Mouse (Mus musculus): ENCODE measurements at regions not wholly inside any gene's neighbourhood (a gene's known extent, or its start where the extent isn't known, plus 50 kb on each side); places are given as distances from the start of the nearest gene placed in this dataset.

DNA sequence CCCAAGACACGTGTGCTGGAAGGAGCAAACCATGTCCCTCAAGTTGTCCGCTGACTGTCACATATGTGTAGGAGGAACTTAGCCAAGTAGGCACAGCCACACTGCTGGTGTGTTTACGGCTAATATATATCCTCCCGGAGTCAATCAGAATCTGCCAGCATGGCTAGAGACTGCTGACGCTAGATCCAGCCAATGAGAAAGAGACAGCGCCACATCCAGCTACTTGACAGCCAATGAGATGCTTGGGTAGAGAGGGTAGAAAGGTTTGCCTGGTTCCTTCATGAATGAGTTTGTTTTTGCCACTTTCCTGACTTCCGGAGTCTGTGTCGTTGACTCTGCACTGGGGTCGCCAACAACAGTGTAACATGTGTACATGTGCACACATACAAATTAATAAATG is 387.0 kb downstream of the Adam3 start:
- no peaks in the 10 kb centered on the region for H3K9me3 ChIP-seq (ENCODE audit: low read length)
- peaks cover 13% of the 10 kb centered on the region for H3K4me1 ChIP-seq (replicated peaks; ENCODE audit: low read depth, low read length)
- no peaks in the 10 kb centered on the region for H3K36me3 ChIP-seq (ENCODE audit: insufficient read depth, low read length)
- H3K27me3 ChIP-seq (ENCODE audit: insufficient read depth, low read length): no peaks in the 10 kb centered on the region; the same call in 1 of the 2 replicates
- H3K4me3 ChIP-seq (replicated peaks; ENCODE audit: low read length): no peak overlapping the region
- TF ChIP-seq NANOG (IDR thresholded peaks at IDR 0.05; ENCODE audit: borderline replicate concordance, low read length) (no peak), POU5F1 (IDR thresholded peaks at IDR 0.05; ENCODE audit: borderline replicate concordance, low read length) (no peak), CTCF (conservative IDR thresholded peaks at IDR 0.05; ENCODE audit: low read length) (no peak)

DNA sequence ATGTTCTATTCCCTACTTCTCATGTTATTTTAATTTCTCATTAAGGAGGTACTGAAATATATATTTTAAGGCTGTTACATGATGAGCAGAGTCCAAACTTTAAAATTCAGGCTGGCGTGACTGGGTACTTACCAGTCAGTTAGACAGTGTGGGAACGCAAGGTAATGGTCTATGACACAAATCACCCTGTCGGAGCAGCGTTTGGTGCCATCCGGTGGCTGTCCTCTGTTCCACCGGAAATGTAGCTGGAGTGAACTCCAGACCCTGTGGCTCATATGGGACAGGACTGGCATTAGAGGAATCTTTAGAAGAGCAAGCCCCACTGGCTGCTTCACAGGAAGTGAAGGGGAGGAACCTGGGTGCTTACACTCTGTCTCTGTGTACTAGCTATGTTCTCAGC is 388.0 kb downstream of the Adam3 start:
- H3K4me1 ChIP-seq (replicated peaks; ENCODE audit: low read depth, low read length): peaks cover 13% of the 10 kb centered on the region
- H3K4me3 ChIP-seq (replicated peaks; ENCODE audit: low read length): no peak overlapping the region
- no peaks in the 10 kb centered on the region for H3K36me3 ChIP-seq (ENCODE audit: insufficient read depth, low read length)
- H3K27me3 ChIP-seq (ENCODE audit: insufficient read depth, low read length): no peaks in the 10 kb centered on the region; the same call in 1 of the 2 replicates
- TF ChIP-seq NANOG (IDR thresholded peaks at IDR 0.05; ENCODE audit: borderline replicate concordance, low read length) (no peak), CTCF (conservative IDR thresholded peaks at IDR 0.05; ENCODE audit: low read length) (0 out of 2 replicates have a peak, but pooled peaks have one; percentile 3), POU5F1 (IDR thresholded peaks at IDR 0.05; ENCODE audit: borderline replicate concordance, low read length) (no peak)
- H3K9me3 ChIP-seq (ENCODE audit: low read length): no peaks in the 10 kb centered on the region

DNA sequence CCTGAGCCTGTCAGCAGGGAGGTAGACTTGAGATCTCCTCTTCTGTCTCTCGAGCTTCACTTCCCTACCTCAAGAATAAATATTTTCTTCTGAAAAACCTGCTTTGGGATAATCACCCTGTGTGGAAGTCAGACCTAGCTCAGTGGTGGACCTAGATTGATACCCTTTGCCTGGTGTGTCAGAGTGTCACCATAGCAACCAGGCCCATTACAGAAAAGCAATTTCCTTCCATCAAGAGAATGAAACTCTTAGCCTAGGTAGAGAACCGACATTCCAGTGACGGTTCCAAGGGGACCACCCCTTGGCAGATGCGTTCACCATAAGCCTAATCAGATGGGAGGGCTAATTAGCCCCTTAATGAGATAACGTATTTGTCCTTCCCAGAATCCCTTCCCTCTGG is 389.9 kb downstream of the Adam3 start:
- Histone ChIP-seq H3K9me3 (ENCODE audit: low read length) (no peaks in the 10 kb centered on the region), H3K4me3 (replicated peaks; ENCODE audit: low read length) (no peak overlapping the region), H3K4me1 (replicated peaks; ENCODE audit: low read depth, low read length) (peaks cover 10% of the 10 kb centered on the region), H3K36me3 (ENCODE audit: insufficient read depth, low read length) (no peaks in the 10 kb centered on the region), H3K27me3 (ENCODE audit: insufficient read depth, low read length) (no peaks in the 10 kb centered on the region; the same call in 1 of the 2 replicates)
- TF ChIP-seq NANOG (IDR thresholded peaks at IDR 0.05; ENCODE audit: borderline replicate concordance, low read length) (no peak), CTCF (conservative IDR thresholded peaks at IDR 0.05; ENCODE audit: low read length) (no peak), POU5F1 (IDR thresholded peaks at IDR 0.05; ENCODE audit: borderline replicate concordance, low read length) (no peak)

GRCm38 (mm10) chr8:24333705-24334104 is 391.9 kb downstream of the Adam3 start:
- TF ChIP-seq POU5F1 (IDR thresholded peaks at IDR 0.05; ENCODE audit: borderline replicate concordance, low read length) (no peak), NANOG (IDR thresholded peaks at IDR 0.05; ENCODE audit: borderline replicate concordance, low read length) (no peak), CTCF (conservative IDR thresholded peaks at IDR 0.05; ENCODE audit: low read length) (peak; percentile 37; the same call in 1 of the 2 replicates)
- Histone ChIP-seq H3K4me1 (replicated peaks; ENCODE audit: low read depth, low read length) (peaks cover 9% of the 10 kb centered on the region), H3K27me3 (ENCODE audit: insufficient read depth, low read length) (no peaks in the 10 kb centered on the region; the same call in 1 of the 2 replicates), H3K4me3 (replicated peaks; ENCODE audit: low read length) (no peak overlapping the region), H3K36me3 (ENCODE audit: insufficient read depth, low read length) (no peaks in the 10 kb centered on the region), H3K9me3 (ENCODE audit: low read length) (no peaks in the 10 kb centered on the region)

GRCm38 (mm10) chr8:24310893-24311292 is 414.8 kb downstream of the Adam3 start:
- TF ChIP-seq CTCF (conservative IDR thresholded peaks at IDR 0.05; ENCODE audit: low read length): no peak
- TF ChIP-seq POU5F1 (IDR thresholded peaks at IDR 0.05; ENCODE audit: borderline replicate concordance, low read length): no peak
- no peak for TF ChIP-seq NANOG (IDR thresholded peaks at IDR 0.05; ENCODE audit: borderline replicate concordance, low read length)
- Histone ChIP-seq H3K4me1 (replicated peaks; ENCODE audit: low read depth, low read length) (no peaks in the 10 kb centered on the region), H3K36me3 (ENCODE audit: insufficient read depth, low read length) (no peaks in the 10 kb centered on the region), H3K4me3 (replicated peaks; ENCODE audit: low read length) (no peak overlapping the region), H3K27me3 (ENCODE audit: insufficient read depth, low read length) (no peaks in the 10 kb centered on the region), H3K9me3 (ENCODE audit: low read length) (0 out of 2 replicates have a peak, but pooled peaks cover 2% of the 10 kb centered on the region)

GRCm38 (mm10) chr8:24294565-24294964 is 431.1 kb downstream of the Adam3 start:
- Histone ChIP-seq H3K36me3 (ENCODE audit: insufficient read depth, low read length) (no peaks in the 10 kb centered on the region), H3K4me3 (replicated peaks; ENCODE audit: low read length) (no peak overlapping the region), H3K27me3 (ENCODE audit: insufficient read depth, low read length) (no peaks in the 10 kb centered on the region), H3K4me1 (replicated peaks; ENCODE audit: low read depth, low read length) (no peaks in the 10 kb centered on the region), H3K9me3 (ENCODE audit: low read length) (peaks cover 47% of the 10 kb centered on the region)
- no peak for TF ChIP-seq CTCF (conservative IDR thresholded peaks at IDR 0.05; ENCODE audit: low read length)
- TF ChIP-seq POU5F1 (IDR thresholded peaks at IDR 0.05; ENCODE audit: borderline replicate concordance, low read length): no peak
- no peak for TF ChIP-seq NANOG (IDR thresholded peaks at IDR 0.05; ENCODE audit: borderline replicate concordance, low read length)

- Histone ChIP-seq H3K27me3 (ENCODE audit: insufficient read depth, low read length) (no peaks in the 10 kb centered on the region), H3K36me3 (ENCODE audit: insufficient read depth, low read length) (no peaks in the 10 kb centered on the region), H3K9me3 (ENCODE audit: low read length) (peaks cover 47% of the 10 kb centered on the region), H3K4me3 (replicated peaks; ENCODE audit: low read length) (no peak overlapping the region), H3K4me1 (replicated peaks; ENCODE audit: low read depth, low read length) (peaks cover 6% of the 10 kb centered on the region; the same call in 1 of the 2 replicates)
- TF ChIP-seq POU5F1 (IDR thresholded peaks at IDR 0.05; ENCODE audit: borderline replicate concordance, low read length) (no peak), NANOG (IDR thresholded peaks at IDR 0.05; ENCODE audit: borderline replicate concordance, low read length) (no peak), CTCF (conservative IDR thresholded peaks at IDR 0.05; ENCODE audit: low read length) (no peak)
Measured at GRCm38 (mm10) chr8:24287861-24288260, 437.8 kb downstream of the Adam3 start.

DNA sequence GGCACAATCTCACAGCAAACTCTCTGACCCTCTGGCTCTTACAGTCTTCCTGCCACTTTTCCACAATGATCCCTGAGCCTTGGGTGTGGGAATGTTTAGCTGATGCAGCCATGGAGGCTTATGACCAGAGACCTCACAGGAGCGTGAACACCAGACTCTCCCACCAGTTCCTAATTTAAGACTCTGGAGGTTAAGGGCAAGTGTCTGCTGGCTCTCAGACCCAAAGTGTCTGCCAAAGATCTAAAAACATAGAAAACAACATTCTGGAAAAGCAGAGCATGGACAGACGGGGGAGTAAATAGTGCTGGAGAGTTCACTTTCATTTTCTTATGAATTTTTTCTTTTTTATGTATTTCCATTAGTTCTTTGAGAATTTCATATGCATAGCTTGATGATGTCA is 440.7 kb downstream of the Adam3 start:
- Histone ChIP-seq H3K4me1 (replicated peaks; ENCODE audit: low read depth, low read length) (peaks cover 6% of the 10 kb centered on the region; the same call in 1 of the 2 replicates), H3K9me3 (ENCODE audit: low read length) (peaks cover 31% of the 10 kb centered on the region), H3K27me3 (ENCODE audit: insufficient read depth, low read length) (no peaks in the 10 kb centered on the region), H3K4me3 (replicated peaks; ENCODE audit: low read length) (no peak overlapping the region), H3K36me3 (ENCODE audit: insufficient read depth, low read length) (no peaks in the 10 kb centered on the region)
- TF ChIP-seq NANOG (IDR thresholded peaks at IDR 0.05; ENCODE audit: borderline replicate concordance, low read length): no peak
- no peak for TF ChIP-seq POU5F1 (IDR thresholded peaks at IDR 0.05; ENCODE audit: borderline replicate concordance, low read length)
- TF ChIP-seq CTCF (conservative IDR thresholded peaks at IDR 0.05; ENCODE audit: low read length): no peak

GRCm38 (mm10) chr8:24283901-24284405 is 441.7 kb downstream of the Adam3 start:
- peaks cover 6% of the 10 kb centered on the region; the same call in 1 of the 2 replicates for H3K4me1 ChIP-seq (replicated peaks; ENCODE audit: low read depth, low read length)

More at GRCm38 (mm10) chr8:24283901-24284405, 441.7 kb downstream of the Adam3 start:
- no peak overlapping the region for H3K4me3 ChIP-seq (replicated peaks; ENCODE audit: low read length)
- peaks cover 31% of the 10 kb centered on the region for H3K9me3 ChIP-seq (ENCODE audit: low read length)
- no peaks in the 10 kb centered on the region for H3K27me3 ChIP-seq (ENCODE audit: insufficient read depth, low read length)
- H3K36me3 ChIP-seq (ENCODE audit: insufficient read depth, low read length): no peaks in the 10 kb centered on the region
- TF ChIP-seq POU5F1 (IDR thresholded peaks at IDR 0.05; ENCODE audit: borderline replicate concordance, low read length) (no peak), NANOG (IDR thresholded peaks at IDR 0.05; ENCODE audit: borderline replicate concordance, low read length) (peak; percentile 21; the same call in 1 of the 2 replicates), CTCF (conservative IDR thresholded peaks at IDR 0.05; ENCODE audit: low read length) (no peak)
